Mouse (Mus musculus): ENCODE measurements around the gene Lta.

The Lta gene

GRCm38 (mm10) chr17:35163326-35164081, 41.6 kb downstream of the Lta start:
- intact Hi-C loops (cut with DNase I) = no loop called here

GRCm38 (mm10) chr17:35162730-35163129, 42.4 kb downstream of the Lta start:
- intact Hi-C loops (cut with DNase I) = no loop called here

- intact Hi-C loops (cut with DNase I) = no loop called here
These were observed 43.0 kb downstream of the Lta start for GRCm38 (mm10) chr17:35162121-35162520.

- intact Hi-C loops (cut with DNase I) = no loop called here
These were observed 43.7 kb downstream of the Lta start for GRCm38 (mm10) chr17:35161421-35161820.

GRCm38 (mm10) chr17:35159638-35160037, 45.5 kb downstream of the Lta start:
- intact Hi-C loops (cut with DNase I) = no loop called here

- intact Hi-C loops (cut with DNase I) = no loop called here
These were observed 46.1 kb downstream of the Lta start for GRCm38 (mm10) chr17:35158850-35159593.

GRCm38 (mm10) chr17:35157661-35158175, 47.4 kb downstream of the Lta start:
- intact Hi-C loops (cut with DNase I) = no loop called here

- intact Hi-C loops (cut with DNase I) = no loop called here
These were observed 47.9 kb downstream of the Lta start for GRCm38 (mm10) chr17:35157254-35157653.

- intact Hi-C loops (cut with DNase I) = no loop called here
These were observed 48.5 kb downstream of the Lta start for GRCm38 (mm10) chr17:35156461-35157200.

- intact Hi-C loops (cut with DNase I) = no loop called here
These were observed 49.7 kb downstream of the Lta start for GRCm38 (mm10) chr17:35155451-35155850.

- intact Hi-C loops (cut with DNase I) = no loop called here
These were observed 50.5 kb downstream of the Lta start for GRCm38 (mm10) chr17:35154616-35155015.

- intact Hi-C loops (cut with DNase I) = no loop called here
These were observed 51.2 kb downstream of the Lta start for GRCm38 (mm10) chr17:35153931-35154330.

Small RNA genes within 50 kb of the gene (microRNA-seq; reads per million reads assigned to microRNA genes)
- gene Mir6973a (0 reads per million in 2 experiments), gene Mir6974 (0 reads per million in 2 experiments), gene Mir6975 (0.37 to 0.92 reads per million in 2 experiments), gene Mir8094 (0 to 0.34 reads per million in 2 experiments)
